Mouse (Mus musculus): ENCODE measurements around the gene Trim63. TPM values are rescaled to one million over a fixed set of nuclear protein-coding genes. Genes with fewer than 3 reads are reported as not detected.

Gene Trim63
- polyA plus RNA-seq, 1 experiment, result 0.07 TPM

DNA sequence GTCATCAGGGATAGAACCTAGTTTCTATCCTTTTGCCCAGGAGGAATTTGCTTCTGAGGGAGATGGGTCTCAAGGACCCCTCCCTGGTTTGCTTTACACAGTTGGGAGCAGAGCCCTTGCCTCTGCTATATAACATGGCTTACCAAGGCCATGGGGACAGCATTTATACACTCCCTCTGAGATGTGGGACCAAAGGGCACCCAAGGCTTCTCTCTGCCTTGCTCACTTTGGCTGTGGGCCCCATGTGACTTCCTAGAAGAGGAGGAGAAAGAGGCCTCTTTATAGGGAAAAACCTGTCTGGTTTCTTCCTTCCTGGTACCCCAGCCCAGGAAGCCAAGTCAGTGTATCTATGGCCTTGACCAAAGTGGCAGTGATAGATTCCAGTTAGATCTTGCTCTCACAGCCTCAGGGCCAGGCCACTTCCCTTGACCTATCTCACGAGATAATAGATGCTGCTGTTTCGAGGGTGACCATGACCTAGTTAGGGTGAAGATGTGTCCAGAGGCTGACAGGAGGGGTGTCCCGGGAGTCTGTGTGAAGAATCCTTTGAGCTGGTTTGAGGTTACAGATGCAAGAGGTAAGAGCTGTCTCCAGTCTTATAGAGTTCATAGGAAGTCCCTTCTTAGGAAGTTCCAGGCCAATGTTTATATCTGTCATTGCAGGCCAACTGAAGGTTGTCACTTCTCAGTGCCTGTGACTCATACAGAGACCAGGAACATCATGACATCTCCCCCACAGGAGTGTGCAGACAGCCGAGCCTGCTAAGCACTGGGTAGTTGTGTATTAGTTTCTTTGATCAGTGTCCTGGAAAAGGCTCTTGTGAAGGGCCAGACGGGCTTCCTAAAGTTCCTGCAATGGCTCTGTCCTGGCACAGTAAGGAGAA is 38.8 kb downstream of the Trim63 start:
- no peak for DNase-seq
- Histone ChIP-seq H3K27me3 (ENCODE audit: control insufficient read depth, insufficient read depth, low read length) (no peaks in the 10 kb centered on the region), H3K27ac (ENCODE audit: insufficient read depth, low read length) (no peak overlapping the region), H3K4me3 (replicated peaks; ENCODE audit: insufficient read depth, low read depth, low read length) (no peak overlapping the region), H3K4me1 (ENCODE audit: control insufficient read depth, insufficient read depth, low read length) (peaks cover 7% of the 10 kb centered on the region; the same call in 1 of the 2 replicates)
- WGBS, result 85% methylated on average over 5 of the region's 5 CpGs
- no peak for TF ChIP-seq CTCF (IDR thresholded peaks at IDR 0.05; ENCODE audit: borderline replicate concordance, insufficient read depth, low read depth, low read length)
- TF ChIP-seq POLR2A (IDR thresholded peaks at IDR 0.05; ENCODE audit: borderline replicate concordance, insufficient read depth, low read length), result no peak

DNA sequence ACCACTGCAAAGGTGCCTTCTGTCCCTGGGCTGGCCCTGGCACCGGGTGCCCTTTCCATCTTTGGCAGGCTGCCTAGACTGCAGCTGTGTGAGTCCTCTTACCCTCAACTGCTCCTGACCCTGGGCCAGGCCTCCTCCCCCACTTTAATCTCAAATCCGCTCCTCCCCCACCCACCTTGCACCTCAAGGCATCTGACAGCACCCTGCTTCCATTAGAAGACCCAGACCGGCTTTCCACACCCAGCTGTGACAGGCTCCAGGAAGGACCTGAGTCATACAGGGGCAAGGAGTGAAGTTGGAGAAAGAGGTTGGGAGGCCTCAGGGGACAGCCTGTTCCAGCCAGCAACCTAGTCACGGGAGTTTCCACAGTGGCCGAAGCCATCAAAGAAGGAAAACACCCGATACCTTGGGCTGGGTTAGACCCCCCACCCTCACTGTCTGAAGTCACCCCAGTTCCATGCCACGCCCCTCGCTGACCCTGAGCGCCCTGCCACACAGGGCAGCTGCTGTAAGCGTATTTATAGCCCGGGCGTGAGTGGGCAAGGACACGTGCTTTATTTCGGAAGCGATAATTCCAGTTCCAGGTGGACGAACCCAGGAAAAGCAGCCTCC is 41.0 kb downstream of the Trim63 start:
- Histone ChIP-seq H3K4me3 (replicated peaks; ENCODE audit: insufficient read depth, low read depth, low read length) (no peak overlapping the region), H3K27me3 (ENCODE audit: control insufficient read depth, insufficient read depth, low read length) (no peaks in the 10 kb centered on the region), H3K27ac (ENCODE audit: insufficient read depth, low read length) (no peak overlapping the region), H3K4me1 (ENCODE audit: control insufficient read depth, insufficient read depth, low read length) (peaks cover 7% of the 10 kb centered on the region; the same call in 1 of the 2 replicates)
- no peak for TF ChIP-seq POLR2A (IDR thresholded peaks at IDR 0.05; ENCODE audit: borderline replicate concordance, insufficient read depth, low read length)
- no peak for TF ChIP-seq CTCF (IDR thresholded peaks at IDR 0.05; ENCODE audit: borderline replicate concordance, insufficient read depth, low read depth, low read length)
- 21% methylated on average over 16 of the region's 16 CpGs for WGBS
- no peak for DNase-seq

DNA sequence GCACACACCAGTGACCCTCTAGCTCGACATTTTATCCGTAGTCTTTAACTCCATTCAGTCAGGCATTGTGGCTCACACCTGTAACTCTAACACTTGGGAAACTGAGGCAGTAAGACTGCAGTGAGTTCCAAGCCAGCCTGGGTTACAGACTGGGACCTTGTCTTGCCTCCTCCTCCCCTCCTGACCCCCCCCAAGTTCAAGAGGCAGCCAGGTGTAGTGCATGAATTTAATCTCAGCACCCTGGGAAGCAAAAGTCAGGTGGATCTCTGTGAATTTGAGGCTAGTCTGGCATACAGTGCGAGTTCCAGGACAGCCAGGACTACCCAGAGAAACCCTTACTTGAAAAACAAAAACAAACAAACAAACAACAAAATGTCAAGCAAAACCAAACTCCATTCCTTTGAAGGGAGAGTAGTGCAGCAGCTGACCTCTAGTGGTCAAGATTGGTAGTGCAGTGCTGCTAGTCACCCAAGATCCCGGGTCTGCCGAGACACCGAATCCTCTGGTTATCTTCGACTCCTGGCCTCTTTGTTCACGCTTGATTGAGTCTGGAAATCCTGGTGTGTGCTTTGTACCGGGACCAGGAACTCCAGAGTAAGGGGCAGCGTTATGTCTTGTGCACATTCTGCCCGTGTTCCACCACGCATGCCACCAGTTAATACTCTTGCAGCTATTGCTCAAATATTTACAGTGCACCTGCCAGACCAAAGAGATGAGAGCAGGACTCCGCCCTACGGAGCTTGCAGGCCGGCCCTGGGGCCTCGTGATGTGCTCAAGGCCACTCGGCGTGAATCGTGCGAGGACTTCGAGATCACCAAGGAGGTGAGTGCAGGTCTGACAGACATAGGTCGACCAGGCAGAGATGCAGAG is 41.9 kb downstream of the Trim63 start:
- peak overlapping the region; percentile 43 for H3K4me3 ChIP-seq (replicated peaks; ENCODE audit: insufficient read depth, low read depth, low read length)
- WGBS, result 13% methylated on average over 22 of the region's 22 CpGs

DNA sequence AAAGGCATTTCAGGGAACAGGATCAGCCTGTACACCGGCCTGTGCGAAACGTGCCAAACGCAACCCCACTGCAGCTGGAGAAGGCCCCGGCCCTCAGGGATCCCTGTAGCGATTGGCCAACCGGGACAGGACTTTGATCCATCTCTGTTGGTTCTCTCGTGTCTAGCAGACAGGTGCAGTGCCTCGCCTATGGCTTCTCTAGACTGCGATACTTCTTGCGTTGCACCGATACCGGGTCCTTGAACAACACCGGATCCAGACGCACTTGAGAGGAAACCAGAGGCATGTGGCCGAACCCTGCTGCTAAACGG is 42.5 kb downstream of the Trim63 start:
- Histone ChIP-seq H3K27me3 (ENCODE audit: control insufficient read depth, insufficient read depth, low read length) (no peaks in the 10 kb centered on the region), H3K4me1 (ENCODE audit: control insufficient read depth, insufficient read depth, low read length) (peaks cover 7% of the 10 kb centered on the region; the same call in 1 of the 2 replicates), H3K4me3 (replicated peaks; ENCODE audit: insufficient read depth, low read depth, low read length) (peak overlapping the region; percentile 43), H3K27ac (ENCODE audit: insufficient read depth, low read length) (no peak overlapping the region)
- WGBS, result 45% methylated on average over 17 of the region's 17 CpGs
- no peak for DNase-seq
- no peak for TF ChIP-seq CTCF (IDR thresholded peaks at IDR 0.05; ENCODE audit: borderline replicate concordance, insufficient read depth, low read depth, low read length)
- no peak for TF ChIP-seq POLR2A (IDR thresholded peaks at IDR 0.05; ENCODE audit: borderline replicate concordance, insufficient read depth, low read length)

More for the DNA sequence above, 41.9 kb downstream of the Trim63 start:
- Histone ChIP-seq H3K27me3 (ENCODE audit: control insufficient read depth, insufficient read depth, low read length) (no peaks in the 10 kb centered on the region), H3K27ac (ENCODE audit: insufficient read depth, low read length) (no peak overlapping the region), H3K4me1 (ENCODE audit: control insufficient read depth, insufficient read depth, low read length) (peaks cover 7% of the 10 kb centered on the region; the same call in 1 of the 2 replicates)
- peak; percentile 70 to 81 for DNase-seq
- TF ChIP-seq POLR2A (IDR thresholded peaks at IDR 0.05; ENCODE audit: borderline replicate concordance, insufficient read depth, low read length) (no peak), CTCF (IDR thresholded peaks at IDR 0.05; ENCODE audit: borderline replicate concordance, insufficient read depth, low read depth, low read length) (peak; percentile 93)

DNA sequence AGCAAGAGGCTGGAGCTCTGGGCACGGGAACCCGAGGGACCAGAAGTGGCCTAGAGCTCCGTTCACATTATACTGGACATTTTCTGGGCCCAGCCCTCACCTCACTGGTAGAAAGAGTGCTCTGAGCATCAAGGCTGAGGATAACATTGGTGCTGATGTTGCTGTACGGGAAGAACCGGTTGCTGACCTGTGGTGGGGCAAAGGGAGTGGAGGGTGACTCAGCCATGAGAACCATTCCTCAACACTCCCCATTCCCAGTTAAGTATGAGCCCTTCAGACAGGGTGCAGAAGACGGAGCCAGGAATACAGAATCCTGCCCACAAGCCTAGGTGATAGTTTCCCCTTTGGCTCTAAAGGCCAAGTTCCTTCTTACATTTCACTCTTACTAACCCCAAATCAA is 44.7 kb downstream of the Trim63 start:
- TF ChIP-seq POLR2A (IDR thresholded peaks at IDR 0.05; ENCODE audit: borderline replicate concordance, insufficient read depth, low read length) (no peak), CTCF (IDR thresholded peaks at IDR 0.05; ENCODE audit: borderline replicate concordance, insufficient read depth, low read depth, low read length) (no peak)
- no peaks in the 10 kb centered on the region for H3K27me3 ChIP-seq (ENCODE audit: control insufficient read depth, insufficient read depth, low read length)
- H3K4me3 ChIP-seq (replicated peaks; ENCODE audit: insufficient read depth, low read depth, low read length), result no peak overlapping the region
- WGBS, result 92% methylated on average over 6 of the region's 6 CpGs
- H3K4me1 ChIP-seq (ENCODE audit: control insufficient read depth, insufficient read depth, low read length), result peaks cover 7% of the 10 kb centered on the region; the same call in 1 of the 2 replicates
- no peak for DNase-seq
- no peak overlapping the region for H3K27ac ChIP-seq (ENCODE audit: insufficient read depth, low read length)

DNA sequence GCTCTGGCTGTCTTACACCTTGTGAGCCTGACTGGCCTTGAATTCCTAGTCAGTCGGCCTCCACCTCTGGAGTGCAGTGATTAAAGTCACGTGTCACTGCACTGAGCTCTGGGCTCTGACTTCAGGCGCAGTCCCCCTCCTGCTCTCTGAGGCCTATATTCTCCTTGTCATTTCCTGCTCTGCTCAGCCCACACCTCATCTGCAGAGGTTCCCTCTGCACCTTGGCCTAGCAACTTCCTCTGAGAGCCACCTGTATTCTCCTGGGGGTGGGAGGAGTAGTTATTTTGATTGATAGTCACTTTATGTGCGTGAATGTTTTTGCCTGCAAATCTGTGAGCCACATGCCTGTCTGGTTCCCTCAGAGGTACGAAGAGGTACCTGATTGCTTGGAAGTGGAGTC is 46.3 kb downstream of the Trim63 start:
- DNase-seq, result no peak
- 70% methylated on average over 5 of the region's 5 CpGs for WGBS
- H3K4me1 ChIP-seq (ENCODE audit: control insufficient read depth, insufficient read depth, low read length), result peaks cover 7% of the 10 kb centered on the region; the same call in 1 of the 2 replicates
- H3K4me3 ChIP-seq (replicated peaks; ENCODE audit: insufficient read depth, low read depth, low read length), result no peak overlapping the region
- TF ChIP-seq CTCF (IDR thresholded peaks at IDR 0.05; ENCODE audit: borderline replicate concordance, insufficient read depth, low read depth, low read length) (no peak), POLR2A (IDR thresholded peaks at IDR 0.05; ENCODE audit: borderline replicate concordance, insufficient read depth, low read length) (no peak)
- H3K27ac ChIP-seq (ENCODE audit: insufficient read depth, low read length), result no peak overlapping the region
- no peaks in the 10 kb centered on the region for H3K27me3 ChIP-seq (ENCODE audit: control insufficient read depth, insufficient read depth, low read length)

DNA sequence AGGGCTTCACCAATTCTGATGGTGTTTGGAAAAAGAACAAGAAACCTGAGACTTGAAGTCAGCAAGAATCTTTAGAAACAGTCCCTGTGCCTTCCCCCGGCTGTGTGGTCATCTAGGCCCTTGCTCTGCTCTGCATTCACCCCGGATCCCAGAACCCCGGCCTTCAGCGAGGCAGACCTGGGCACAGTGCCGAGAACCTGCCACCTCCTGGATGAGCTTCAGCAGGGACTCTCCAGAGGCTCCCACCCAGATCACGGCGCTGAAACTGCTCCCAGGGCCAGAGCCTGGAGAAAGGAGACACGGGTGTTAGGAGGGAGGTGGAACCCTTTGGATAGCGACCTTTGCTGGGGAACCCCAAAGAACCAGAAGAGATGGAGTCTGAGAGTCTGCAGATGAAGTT is 47.2 kb downstream of the Trim63 start:
- H3K27ac ChIP-seq (ENCODE audit: insufficient read depth, low read length), result no peak overlapping the region
- TF ChIP-seq CTCF (IDR thresholded peaks at IDR 0.05; ENCODE audit: borderline replicate concordance, insufficient read depth, low read depth, low read length) (no peak), POLR2A (IDR thresholded peaks at IDR 0.05; ENCODE audit: borderline replicate concordance, insufficient read depth, low read length) (no peak)
- no peak for DNase-seq
- H3K27me3 ChIP-seq (ENCODE audit: control insufficient read depth, insufficient read depth, low read length), result no peaks in the 10 kb centered on the region
- no peak overlapping the region for H3K4me3 ChIP-seq (replicated peaks; ENCODE audit: insufficient read depth, low read depth, low read length)
- 34% methylated on average over 9 of the region's 9 CpGs for WGBS
- H3K4me1 ChIP-seq (ENCODE audit: control insufficient read depth, insufficient read depth, low read length), result peaks cover 5% of the 10 kb centered on the region; the same call in 1 of the 2 replicates

All from cerebellum, adult 2 months (tissue).